Mouse (Mus musculus) intestine, embryonic 16.5 days (tissue): Measurements from ENCODE around the gene Unc13b. TPM values are rescaled to one million over a fixed set of nuclear protein-coding genes. Genes with fewer than 3 reads are reported as not detected.
"Not testable (repeated sequence)": the region's sequence is repeated elsewhere in the genome, so short reads cannot be mapped to it uniquely, and the experiment has no call there.

ENCODE experiments used
- ATAC-seq: fragments of 200-750 bp; cut with Nextera tagmentation; 2 replicates; pipeline ENCODE4 v1.8.0; 2017; ENCODE audit warnings: moderate TSS enrichment, moderate library complexity
- H3K27ac ChIP-seq: fragments of 300-500 bp; sonication (generic); 2 replicates; pipeline ENCODE4 v1.5.1; 2014; ENCODE audit warnings: mild to moderate bottlenecking, low read length
- H3K27me3 ChIP-seq: fragments of 300-500 bp; sonication (generic); replicated peaks from 2 replicates; pipeline ENCODE4 v1.6.1; 2014; ENCODE audit warnings: low read length, control low read depth, mixed read lengths; ENCODE audit not compliant: control insufficient read depth, insufficient read depth
- H3K36me3 ChIP-seq: fragments of 300-500 bp; sonication (generic); 2 replicates; pipeline ENCODE4 v1.6.1; 2014; ENCODE audit warnings: low read length, control low read depth; ENCODE audit not compliant: control insufficient read depth, insufficient read depth
- H3K4me1 ChIP-seq: fragments of 300-500 bp; sonication (generic); 2 replicates; pipeline ENCODE4 v1.6.1; 2014; ENCODE audit warnings: low read length, control low read depth, mixed read lengths; ENCODE audit not compliant: control insufficient read depth, insufficient read depth
- H3K4me2 ChIP-seq: fragments of 300-500 bp; sonication (generic); 2 replicates; pipeline ENCODE4 v1.6.1; 2014; ENCODE audit warnings: low read depth, low read length, control low read depth
- H3K4me3 ChIP-seq: fragments of 300-500 bp; sonication (generic); 2 replicates; pipeline ENCODE4 v1.5.1; 2014; ENCODE audit warnings: mild to moderate bottlenecking, low read length
- H3K9ac ChIP-seq: fragments of 300-500 bp; sonication (generic); 2 replicates; pipeline ENCODE4 v1.6.1; 2014; ENCODE audit warnings: low read depth, low read length
- H3K9me3 ChIP-seq: fragments of 300-500 bp; sonication (generic); 2 replicates; pipeline ENCODE4 v1.6.1; 2016; ENCODE audit warnings: low read length, control low read depth; ENCODE audit not compliant: control insufficient read depth
- WGBS: fragments of 180-500 bp; shearing (Covaris S2); extraction: QIAGEN DNeasy Blood & Tissue Kit; methylation state at CpG from one replicate; pipeline ENCODE4 v1.1.7; 2014; 5-methylcytosine and 5-hydroxymethylcytosine counted together
- polyA plus RNA-seq: library from polyadenylated mRNA; unstranded; fragments of >200 nt; fragmentation: Nextera tagmentation; extraction: Ambion mirVana; gene quantifications from 2 replicates; pipeline ENCODE4 v1.2.1, GENCODE M21; 2015

The Unc13b gene
- polyA plus RNA-seq, 1 experiment from 2014 or later = 3.9 TPM

DNA sequence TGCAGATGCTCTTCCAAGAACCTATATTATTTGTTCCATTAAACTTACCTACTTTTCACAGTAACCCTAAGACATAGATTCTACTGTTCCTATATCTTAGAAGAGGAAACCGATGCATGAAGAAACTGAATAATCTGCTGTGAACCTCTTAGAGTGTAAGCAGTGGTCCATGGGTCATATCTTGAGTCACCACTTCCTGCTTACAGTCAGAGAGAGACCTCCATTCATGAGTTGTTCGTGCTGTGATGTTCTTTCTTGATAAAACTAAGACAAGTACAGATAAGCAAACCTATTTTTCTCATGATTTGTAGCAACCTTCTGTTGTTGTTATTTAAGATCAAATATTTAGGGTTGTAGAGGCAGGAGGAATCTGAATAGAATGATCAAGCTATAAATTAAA is 57.5 kb downstream of the Unc13b start:
- no peaks in the 10 kb centered on the region for H3K27me3 ChIP-seq
- WGBS = 76% methylated on average over 2 of the region's 2 CpGs

GRCm38 (mm10) chr4:43129750-43130149 is 71.0 kb downstream of the Unc13b start:
- no peak for ATAC-seq
- H3K4me3 ChIP-seq = no peak overlapping the region
- H3K4me2 ChIP-seq = no peak overlapping the region
- H3K9ac ChIP-seq = no peak overlapping the region
- H3K9me3 ChIP-seq = no peaks in the 10 kb centered on the region
- no peaks in the 10 kb centered on the region for H3K4me1 ChIP-seq
- 77% methylated on average over 3 of the region's 3 CpGs for WGBS
- no peaks in the 10 kb centered on the region for H3K36me3 ChIP-seq
- no peaks in the 10 kb centered on the region for H3K27me3 ChIP-seq
- no peak overlapping the region for H3K27ac ChIP-seq

More for the DNA sequence above, 57.5 kb downstream of the Unc13b start:
- ATAC-seq = no peak
- Histone ChIP-seq H3K4me1 (no peaks in the 10 kb centered on the region), H3K36me3 (no peaks in the 10 kb centered on the region), H3K4me3 (no peak overlapping the region), H3K27ac (no peak overlapping the region), H3K9ac (no peak overlapping the region), H3K4me2 (no peak overlapping the region), H3K9me3 (no peaks in the 10 kb centered on the region)

- Histone ChIP-seq H3K9me3 (no peaks in the 10 kb centered on the region), H3K4me3 (no peak overlapping the region), H3K4me2 (no peak overlapping the region), H3K27me3 (no peaks in the 10 kb centered on the region), H3K9ac (no peak overlapping the region), H3K4me1 (no peaks in the 10 kb centered on the region), H3K36me3 (no peaks in the 10 kb centered on the region), H3K27ac (no peak overlapping the region)
- no peak for ATAC-seq
- WGBS = 93% methylated on average over 1 of the region's 1 CpGs
Observed at GRCm38 (mm10) chr4:43142610-43143009, 83.9 kb downstream of the Unc13b start.

DNA sequence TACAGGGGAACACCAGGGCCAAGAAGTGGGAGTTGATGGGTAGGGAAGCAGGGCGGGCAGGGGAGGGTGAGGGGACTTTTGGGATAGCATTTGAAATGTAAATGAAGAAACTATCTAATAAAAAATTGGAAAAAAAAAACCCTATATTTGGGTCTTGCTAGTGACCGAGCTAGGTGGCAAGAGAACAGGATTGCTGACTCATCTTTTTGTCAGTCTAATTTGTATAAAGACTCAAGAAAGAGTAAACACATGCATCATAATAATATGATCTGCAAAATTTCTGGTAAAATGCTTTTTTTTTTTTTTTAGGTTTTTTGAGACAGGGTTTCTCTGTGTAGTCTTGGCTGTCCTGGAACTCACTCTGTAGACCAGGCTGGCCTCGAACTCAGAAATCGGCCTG is 93.7 kb downstream of the Unc13b start:
- not testable (repeated sequence) for ATAC-seq, H3K27ac ChIP-seq, H3K4me1 ChIP-seq, H3K9ac ChIP-seq, H3K36me3 ChIP-seq, H3K27me3 ChIP-seq, H3K9me3 ChIP-seq, H3K4me2 ChIP-seq, H3K4me3 ChIP-seq
- 89% methylated on average over 4 of the region's 4 CpGs for WGBS

DNA sequence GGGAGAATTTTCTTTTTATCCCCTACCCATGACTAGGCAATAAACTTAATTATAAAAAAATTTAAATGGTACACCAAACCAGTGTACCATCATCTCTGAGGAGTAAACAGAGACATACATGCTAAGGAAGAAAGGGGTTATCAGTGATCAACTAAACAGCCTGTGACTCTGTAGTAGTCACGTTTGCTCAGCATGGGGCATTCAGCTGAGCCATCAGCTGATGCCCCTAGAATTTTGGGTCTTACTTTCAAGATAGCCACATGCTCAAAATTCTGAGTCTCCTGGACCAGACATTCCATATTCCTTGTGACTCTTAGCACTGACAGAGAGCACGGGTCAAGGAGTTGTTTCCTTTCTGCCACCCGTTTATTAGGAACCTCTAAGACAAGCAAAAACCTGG is 101.3 kb downstream of the Unc13b start:
- Histone ChIP-seq H3K27ac (no peak overlapping the region), H3K36me3 (no peaks in the 10 kb centered on the region), H3K4me3 (no peak overlapping the region), H3K9ac (no peak overlapping the region), H3K4me2 (no peak overlapping the region), H3K4me1 (no peaks in the 10 kb centered on the region), H3K9me3 (no peaks in the 10 kb centered on the region), H3K27me3 (no peaks in the 10 kb centered on the region)
- WGBS = 47% methylated on average over 3 of the region's 3 CpGs
- no peak for ATAC-seq

DNA sequence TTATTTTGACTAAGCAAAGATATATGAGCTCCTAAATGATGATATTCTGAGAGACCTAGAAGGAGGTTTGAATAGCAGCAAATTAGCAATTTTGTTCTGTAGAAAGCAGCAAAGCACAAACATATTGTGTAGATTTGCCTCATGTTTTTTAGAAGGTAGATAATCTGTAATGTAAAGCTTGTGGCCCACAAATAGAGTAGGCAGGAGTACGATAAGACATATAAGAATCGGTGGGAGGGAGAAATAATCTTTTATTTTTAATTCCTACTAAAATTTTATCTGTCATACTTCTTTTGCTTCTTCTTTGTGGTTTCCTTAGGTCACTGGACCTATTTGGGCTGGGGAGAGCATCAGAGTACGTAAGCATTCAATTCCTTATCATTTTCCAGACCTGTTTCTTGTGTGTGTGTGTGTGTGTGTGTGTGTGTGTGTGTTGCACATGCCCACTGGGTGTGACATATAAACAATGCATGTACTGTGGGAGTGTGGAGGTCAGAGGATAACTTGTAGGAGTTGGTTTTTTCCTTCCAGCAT is 102.4 kb downstream of the Unc13b start:
- Histone ChIP-seq H3K27me3 (no peaks in the 10 kb centered on the region), H3K9ac (no peak overlapping the region), H3K4me3 (no peak overlapping the region), H3K27ac (no peak overlapping the region), H3K36me3 (no peaks in the 10 kb centered on the region), H3K9me3 (no peaks in the 10 kb centered on the region), H3K4me1 (no peaks in the 10 kb centered on the region), H3K4me2 (no peak overlapping the region)
- no peak for ATAC-seq
- 91% methylated on average over 3 of the region's 3 CpGs for WGBS

GRCm38 (mm10) chr4:43163205-43163604 is 104.5 kb downstream of the Unc13b start:
- no peaks in the 10 kb centered on the region for H3K4me1 ChIP-seq
- no peak overlapping the region for H3K4me3 ChIP-seq
- no peak overlapping the region for H3K9ac ChIP-seq
- ATAC-seq = no peak
- no peaks in the 10 kb centered on the region for H3K9me3 ChIP-seq
- no peaks in the 10 kb centered on the region for H3K36me3 ChIP-seq
- no peak overlapping the region for H3K27ac ChIP-seq
- H3K4me2 ChIP-seq = no peak overlapping the region
- H3K27me3 ChIP-seq = no peaks in the 10 kb centered on the region
- WGBS = 68% methylated on average over 3 of the region's 3 CpGs

GRCm38 (mm10) chr4:43165403-43166005 is 106.8 kb downstream of the Unc13b start:
- no peak overlapping the region for H3K9ac ChIP-seq
- WGBS = 82% methylated on average over 12 of the region's 12 CpGs

GRCm38 (mm10) chr4:43170028-43170427 is 111.3 kb downstream of the Unc13b start:
- H3K4me2 ChIP-seq = no peak overlapping the region
- H3K27me3 ChIP-seq = no peaks in the 10 kb centered on the region
- no peak overlapping the region for H3K9ac ChIP-seq
- ATAC-seq = no peak
- H3K4me3 ChIP-seq = no peak overlapping the region
- no peaks in the 10 kb centered on the region for H3K4me1 ChIP-seq
- H3K36me3 ChIP-seq = no peaks in the 10 kb centered on the region
- no peaks in the 10 kb centered on the region for H3K9me3 ChIP-seq
- 85% methylated on average over 3 of the region's 3 CpGs for WGBS
- H3K27ac ChIP-seq = no peak overlapping the region

More at GRCm38 (mm10) chr4:43165403-43166005, 106.8 kb downstream of the Unc13b start:
- Histone ChIP-seq H3K36me3 (no peaks in the 10 kb centered on the region), H3K4me2 (no peak overlapping the region), H3K27me3 (no peaks in the 10 kb centered on the region), H3K9me3 (no peaks in the 10 kb centered on the region), H3K4me3 (no peak overlapping the region), H3K4me1 (no peaks in the 10 kb centered on the region), H3K27ac (no peak overlapping the region)
- ATAC-seq = no peak

DNA sequence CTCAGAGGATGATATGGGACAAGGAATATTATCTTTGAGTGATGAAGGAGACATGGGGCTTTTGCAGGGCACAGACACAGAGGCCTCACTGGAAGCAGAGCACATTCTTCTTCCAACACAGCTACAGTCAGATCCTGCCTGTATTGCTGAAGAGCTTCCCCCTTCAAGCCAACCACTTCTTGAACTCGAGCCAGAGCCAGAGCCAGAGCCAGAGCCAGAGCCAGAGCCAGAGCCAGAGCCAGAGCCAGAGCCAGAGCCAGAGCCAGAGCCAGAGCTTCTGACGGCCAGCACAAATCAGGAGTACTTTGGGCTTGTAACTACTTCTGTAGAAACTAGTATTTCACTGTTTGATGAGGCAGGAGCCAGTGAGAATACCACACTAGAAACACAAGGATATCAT is 118.4 kb downstream of the Unc13b start:
- H3K4me2 ChIP-seq = no peak overlapping the region
- no peak overlapping the region for H3K9ac ChIP-seq
- 85% methylated on average over 2 of the region's 2 CpGs for WGBS
- no peak for ATAC-seq
- no peaks in the 10 kb centered on the region for H3K4me1 ChIP-seq
- no peak overlapping the region for H3K4me3 ChIP-seq
- no peaks in the 10 kb centered on the region for H3K27me3 ChIP-seq
- no peaks in the 10 kb centered on the region for H3K9me3 ChIP-seq
- no peak overlapping the region for H3K27ac ChIP-seq
- H3K36me3 ChIP-seq = no peaks in the 10 kb centered on the region
